Mouse (Mus musculus) CH12.LX (cell line): Measurements from ENCODE around the gene Fam120a. TPM values are rescaled to one million over a fixed set of nuclear protein-coding genes. Genes with fewer than 3 reads are reported as not detected.

Experiments used
- DNase-seq: peaks from one replicate; pipeline ENCODE4 v3.0.0-alpha.2; 2013; ENCODE audit errors: extremely low read depth
- H3K27ac ChIP-seq: 2 replicates; pipeline ENCODE4 v1.5.1; 2012; ENCODE audit warnings: low read depth, mild to moderate bottlenecking, control low read depth, moderate library complexity; ENCODE audit not compliant: insufficient read depth
- H3K27me3 ChIP-seq: replicated peaks from 2 replicates; pipeline ENCODE3; 2012; ENCODE audit warnings: inconsistent platforms
- H3K36me3 ChIP-seq, 2 experiments: replicated peaks in 1 of 2; 2 replicates each; pipeline versions ENCODE3 to v1.6.1; 2012; ENCODE audit warnings: inconsistent platforms in 1 of 2, low read length in 1 of 2, mild to moderate bottlenecking in 1 of 2, mixed read lengths in 1 of 2, moderate library complexity in 1 of 2; ENCODE audit not compliant: control insufficient read depth in 1 of 2, insufficient read depth in 1 of 2
- H3K4me1 ChIP-seq, 2 experiments: 2 replicates each; pipeline ENCODE4 v1.6.1; 2012; ENCODE audit warnings: inconsistent platforms in 1 of 2, moderate library complexity in 1 of 2; ENCODE audit not compliant: insufficient read depth in 2 of 2, control insufficient read depth in 1 of 2
- H3K4me2 ChIP-seq: 2 replicates; pipeline ENCODE4 v1.6.1; 2012; ENCODE audit warnings: low read depth, mild to moderate bottlenecking, control low read depth; ENCODE audit not compliant: poor library complexity, insufficient read depth, severe bottlenecking
- H3K4me3 ChIP-seq, 3 experiments: fragments of 150-350 bp in 1 of 3; sonication (generic) in 1 of 3; replicated peaks in 1 of 3; 2 replicates each; pipeline versions ENCODE3 to v1.5.1; 2011 to 2012; ENCODE audit warnings: low read depth in 2 of 3, low read length in 2 of 3, mild to moderate bottlenecking in 2 of 3, moderate library complexity in 2 of 3, control low read depth in 1 of 3, improper control_type of control experiment in 1 of 3, inconsistent platforms in 1 of 3, mixed read lengths in 1 of 3; ENCODE audit not compliant: poor library complexity in 1 of 3
- H3K79me2 ChIP-seq: replicated peaks from 2 replicates; pipeline ENCODE4 v1.6.1; 2012; ENCODE audit warnings: mild to moderate bottlenecking, moderate library complexity; ENCODE audit not compliant: control insufficient read depth, poor library complexity, insufficient read depth, severe bottlenecking; ENCODE audit errors: extremely low read depth
- H3K9ac ChIP-seq: 2 replicates; pipeline ENCODE4 v1.6.1; 2012; ENCODE audit warnings: low read depth, mild to moderate bottlenecking, control low read depth, moderate library complexity; ENCODE audit not compliant: insufficient read depth
- H3K9me3 ChIP-seq: replicated peaks from 2 replicates; pipeline ENCODE3; 2012; ENCODE audit warnings: low read length, inconsistent platforms, mixed read lengths
- BHLHE40 ChIP-seq: IDR thresholded peaks from 2 replicates; pipeline ENCODE4 v1.6.1; 2011; ENCODE audit warnings: mild to moderate bottlenecking, low read depth, low read length, improper control_type of control experiment
- CHD1 ChIP-seq: IDR thresholded peaks from 2 replicates; pipeline ENCODE4 v1.6.1; 2012; ENCODE audit warnings: low read depth, low read length, improper control_type of control experiment, inconsistent platforms
- CHD2 ChIP-seq: IDR thresholded peaks from 2 replicates; pipeline ENCODE4 v1.6.1; 2011; ENCODE audit warnings: low read length, improper control_type of control experiment
- CTCF ChIP-seq, 2 experiments: IDR thresholded peaks in 1 of 2; conservative IDR thresholded peaks in 1 of 2; 2 replicates each; pipeline ENCODE4 v1.5.1; 2011 to 2012; ENCODE audit warnings: low read depth in 2 of 2, low read length in 2 of 2, improper control_type of control experiment in 1 of 2, inconsistent platforms in 1 of 2, mild to moderate bottlenecking in 1 of 2, moderate library complexity in 1 of 2
- E2F4 ChIP-seq: IDR thresholded peaks from 2 replicates; pipeline ENCODE4 v1.6.1; 2011; ENCODE audit warnings: low read depth, low read length, improper control_type of control experiment; ENCODE audit not compliant: insufficient replicate concordance
- ELF1 ChIP-seq: IDR thresholded peaks from 2 replicates; pipeline ENCODE4 v1.6.1; 2014; ENCODE audit warnings: low read depth, mild to moderate bottlenecking, inconsistent platforms, low read length, improper control_type of control experiment
- EP300 ChIP-seq: IDR thresholded peaks from 2 replicates; pipeline ENCODE4 v1.6.1; 2011; ENCODE audit warnings: low read length, improper control_type of control experiment
- ETS1 ChIP-seq: conservative IDR thresholded peaks from 2 replicates; pipeline ENCODE4 v1.6.1; 2012; ENCODE audit warnings: low read depth, mild to moderate bottlenecking, inconsistent platforms, low read length, improper control_type of control experiment, moderate library complexity
- GABPA ChIP-seq: IDR thresholded peaks from 2 replicates; pipeline ENCODE4 v1.6.1; 2012; ENCODE audit warnings: low read depth, low read length, improper control_type of control experiment, inconsistent platforms; ENCODE audit not compliant: insufficient replicate concordance
- HCFC1 ChIP-seq: IDR thresholded peaks from 2 replicates; pipeline ENCODE4 v1.6.1; 2012; ENCODE audit warnings: low read depth, mild to moderate bottlenecking, inconsistent platforms, low read length, improper control_type of control experiment
- IRF4 ChIP-seq: IDR thresholded peaks from 2 replicates; pipeline ENCODE4 v1.6.1; 2014; ENCODE audit warnings: low read depth, mild to moderate bottlenecking, inconsistent platforms, low read length, improper control_type of control experiment
- JUN ChIP-seq: IDR thresholded peaks from 2 replicates; pipeline ENCODE4 v1.6.1; 2011; ENCODE audit warnings: low read depth, mild to moderate bottlenecking, low read length, improper control_type of control experiment, moderate library complexity; ENCODE audit not compliant: insufficient read depth
- JUND ChIP-seq: conservative IDR thresholded peaks from 2 replicates; pipeline ENCODE4 v1.6.1; 2011; ENCODE audit warnings: low read depth, low read length, improper control_type of control experiment
- KAT2A ChIP-seq: IDR thresholded peaks from 2 replicates; pipeline ENCODE4 v1.6.1; 2012; ENCODE audit warnings: low read length, improper control_type of control experiment, inconsistent platforms; ENCODE audit not compliant: insufficient replicate concordance
- MAFK ChIP-seq: IDR thresholded peaks from 2 replicates; pipeline ENCODE4 v1.6.1; 2011; ENCODE audit warnings: low read length, improper control_type of control experiment; ENCODE audit not compliant: insufficient replicate concordance
- MAX ChIP-seq: IDR thresholded peaks from 2 replicates; pipeline ENCODE4 v1.6.1; 2011; ENCODE audit warnings: low read length, improper control_type of control experiment
- MAZ ChIP-seq: IDR thresholded peaks from 2 replicates; pipeline ENCODE4 v1.6.1; 2012; ENCODE audit warnings: low read depth, mild to moderate bottlenecking, inconsistent platforms, low read length, improper control_type of control experiment, moderate library complexity
- MEF2A ChIP-seq: IDR thresholded peaks from 2 replicates; pipeline ENCODE4 v1.6.1; 2014; ENCODE audit warnings: low read depth, mild to moderate bottlenecking, inconsistent platforms, low read length, improper control_type of control experiment, borderline replicate concordance
- MXI1 ChIP-seq: IDR thresholded peaks from 2 replicates; pipeline ENCODE4 v1.6.1; 2011; ENCODE audit warnings: mild to moderate bottlenecking, low read depth, low read length, improper control_type of control experiment
- MYC ChIP-seq: IDR thresholded peaks from 2 replicates; pipeline ENCODE4 v1.6.1; 2011; ENCODE audit warnings: low read depth, mild to moderate bottlenecking, improper control_type of control experiment, low read length
- NELFE ChIP-seq: IDR thresholded peaks from 2 replicates; pipeline ENCODE4 v1.6.1; 2011; ENCODE audit warnings: low read depth, low read length, improper control_type of control experiment
- NRF1 ChIP-seq: IDR thresholded peaks from 2 replicates; pipeline ENCODE4 v1.6.1; 2014; ENCODE audit warnings: low read depth, mild to moderate bottlenecking, inconsistent platforms, low read length, improper control_type of control experiment, moderate library complexity
- PAX5 ChIP-seq: IDR thresholded peaks from 2 replicates; pipeline ENCODE4 v1.6.1; 2012; ENCODE audit warnings: low read length, inconsistent platforms, mixed read lengths
- POLR2A ChIP-seq: IDR thresholded peaks from 2 replicates; pipeline ENCODE4 v1.6.1; 2011; ENCODE audit warnings: low read depth, mild to moderate bottlenecking, improper control_type of control experiment, low read length
- POLR2AphosphoS2 ChIP-seq: IDR thresholded peaks from 2 replicates; pipeline ENCODE4 v1.6.1; 2011; ENCODE audit warnings: low read depth, low read length, improper control_type of control experiment
- RAD21 ChIP-seq: IDR thresholded peaks from 2 replicates; pipeline ENCODE4 v1.6.1; 2011; ENCODE audit warnings: low read depth, mild to moderate bottlenecking, low read length, improper control_type of control experiment, moderate library complexity
- RCOR1 ChIP-seq: conservative IDR thresholded peaks from 2 replicates; pipeline ENCODE4 v1.6.1; 2012; ENCODE audit warnings: low read depth, mild to moderate bottlenecking, inconsistent platforms, low read length, improper control_type of control experiment
- SIN3A ChIP-seq: IDR thresholded peaks from 2 replicates; pipeline ENCODE4 v1.6.1; 2012; ENCODE audit warnings: low read length, improper control_type of control experiment, inconsistent platforms
- SMC3 ChIP-seq: IDR thresholded peaks from 2 replicates; pipeline ENCODE4 v1.6.1; 2011; ENCODE audit warnings: low read depth, low read length, improper control_type of control experiment
- TBP ChIP-seq: conservative IDR thresholded peaks from 2 replicates; pipeline ENCODE4 v1.6.1; 2011; ENCODE audit warnings: low read depth, low read length, improper control_type of control experiment
- TCF12 ChIP-seq: IDR thresholded peaks from 2 replicates; pipeline ENCODE4 v1.6.1; 2014; ENCODE audit warnings: low read depth, mild to moderate bottlenecking, inconsistent platforms, low read length, improper control_type of control experiment
- UBTF ChIP-seq: IDR thresholded peaks from 2 replicates; pipeline ENCODE4 v1.6.1; 2012; ENCODE audit warnings: low read depth, mild to moderate bottlenecking, inconsistent platforms, low read length, improper control_type of control experiment, moderate library complexity
- USF1 ChIP-seq: IDR thresholded peaks from 2 replicates; pipeline ENCODE4 v1.6.1; 2014; ENCODE audit warnings: low read depth, mild to moderate bottlenecking, inconsistent platforms, low read length, improper control_type of control experiment
- USF2 ChIP-seq: conservative IDR thresholded peaks from 2 replicates; pipeline ENCODE4 v1.6.1; 2011; ENCODE audit warnings: low read depth, low read length, improper control_type of control experiment
- ZC3H11A ChIP-seq: IDR thresholded peaks from 2 replicates; pipeline ENCODE4 v1.6.1; 2012; ENCODE audit warnings: low read depth, mild to moderate bottlenecking, inconsistent platforms, low read length, improper control_type of control experiment
- ZKSCAN1 ChIP-seq: IDR thresholded peaks from 2 replicates; pipeline ENCODE4 v1.6.1; 2012; ENCODE audit warnings: low read depth, inconsistent platforms, low read length, improper control_type of control experiment, borderline replicate concordance
- ZMIZ1 ChIP-seq: IDR thresholded peaks from 2 replicates; pipeline ENCODE4 v1.6.1; 2012; ENCODE audit warnings: low read depth, mild to moderate bottlenecking, inconsistent platforms, low read length, improper control_type of control experiment
- ZNF384 ChIP-seq: IDR thresholded peaks from 2 replicates; pipeline ENCODE4 v1.6.1; 2012; ENCODE audit warnings: low read depth, low read length, improper control_type of control experiment, inconsistent platforms
- dilution Hi-C: fragments of 300-500 bp; cut with MboI; formaldehyde crosslinking; loops from 2 replicates; pipeline ENCODE4 v1.14.3; 2020; ENCODE audit warnings: low sequenced_read_pairs; ENCODE audit not compliant: extremely low pct_unique_long_range_greater_than_20kb, extremely low pct_ligation_motif_present
- in situ Hi-C: fragments of 300-500 bp; cut with MboI; formaldehyde crosslinking; loops from 3 replicates; pipeline ENCODE4 v1.14.3; 2019; ENCODE audit warnings: low sequenced_read_pairs, low pct_ligation_motif_present, low pct_unique_long_range_greater_than_20kb, mixed read lengths
- polyA plus RNA-seq: library from polyadenylated mRNA; unstranded; fragments of >175 nt; gene quantifications from 2 replicates; pipeline ENCODE4 v1.2.1, GENCODE M21; 2012; ENCODE audit warnings: low read depth; ENCODE audit not compliant: insufficient read length
- total RNA-seq, 2 experiments: library from RNA; depleted of rRNA; stranded (reverse); fragments of 300-350 nt in 1 of 2; fragments of >200 nt in 1 of 2; gene quantifications; 2 replicates each; pipeline ENCODE4 v1.2.3; 2012 to 2014

The Fam120a gene
- total RNA-seq (2012; rRNA removed) (82.6 and 83.2 TPM in 2 replicates), total RNA-seq (2014; rRNA removed) (70.0 and 74.9 TPM in 2 replicates), polyA plus RNA-seq (116 and 122 TPM in 2 replicates)

GRCm38 (mm10) chr13:48967956-48968749 is at the start of gene Fam120a:
Gene Fam120a, minus strand, starts transcription at chr13:48968017.
- Histone ChIP-seq H3K36me3 (peaks cover 9 to 32% of the 10 kb centered on the region in 2 experiments), H3K9me3 (no peaks in the 10 kb centered on the region), H3K4me2 (peak within 1 kb of the TSS; percentile 96), H3K79me2 (peaks cover 43% of the 10 kb centered on the region), H3K4me3 (peak within 1 kb of the TSS; percentile 74 to 94 (median 93)), H3K4me1 (peaks cover 12 to 52% of the 10 kb centered on the region in 2 experiments), H3K27me3 (no peaks in the 10 kb centered on the region), H3K9ac (peak within 1 kb of the TSS; percentile 94), H3K27ac (peak within 1 kb of the TSS; percentile 85)
- DNase-seq: peak; percentile 61
- TF ChIP-seq E2F4: no peak
- TF ChIP-seq KAT2A: no peak
- 0 out of 2 replicates have a peak, but pooled peaks have one; percentile 5 for TF ChIP-seq MYC
- TF ChIP-seq JUND: no peak
- no peak for TF ChIP-seq MAZ
- TF ChIP-seq BHLHE40: 0 out of 2 replicates have a peak, but pooled peaks have one; percentile 2
- no peak for TF ChIP-seq ETS1
- TF ChIP-seq POLR2A: peak; percentile 84
- TF ChIP-seq ZMIZ1: 0 out of 2 replicates have a peak, but pooled peaks have one; percentile 64
- TF ChIP-seq SIN3A: peak; percentile 48
- TF ChIP-seq NELFE: peak; percentile 70
- no peak for TF ChIP-seq ZC3H11A
- no peak for TF ChIP-seq RCOR1
- peak; percentile 10; the same call in 1 of the 2 replicates for TF ChIP-seq MXI1
- no peak; the same call in 1 of the 2 replicates for TF ChIP-seq MAX
- TF ChIP-seq TBP: no peak
- peak; percentile 55 for TF ChIP-seq NRF1
- TF ChIP-seq ELF1: peak; percentile 40; the same call in 1 of the 2 replicates
- no peak for TF ChIP-seq GABPA
- no peak for TF ChIP-seq EP300
- TF ChIP-seq POLR2AphosphoS2: no peak
- no peak for TF ChIP-seq CHD1
- no peak for TF ChIP-seq USF2
- TF ChIP-seq USF1: no peak
- no peak for TF ChIP-seq CHD2
- no peak for TF ChIP-seq ZNF384
- TF ChIP-seq PAX5: no peak
- peak; percentile 47; the same call in 1 of the 2 replicates for TF ChIP-seq IRF4
- TF ChIP-seq CTCF (conservative IDR thresholded peaks at IDR 0.05 in 1 of 2, IDR thresholded peaks at IDR 0.05 in 1 of 2; ENCODE audit: low read depth in 2 of 2, low read length in 2 of 2): peak in 1 of 2 experiments; percentile 19; a peak in 2 of 4 replicates
- TF ChIP-seq SMC3: no peak
- TF ChIP-seq MEF2A: no peak; the same call in 1 of the 2 replicates
- no peak for TF ChIP-seq ZKSCAN1
- TF ChIP-seq TCF12: peak; percentile 55
- TF ChIP-seq HCFC1: peak; percentile 65
- TF ChIP-seq UBTF: peak; percentile 79; the same call in 1 of the 2 replicates
- no peak for TF ChIP-seq JUN
- no peak for TF ChIP-seq RAD21
- no peak for TF ChIP-seq MAFK
- in situ Hi-C loops (loop anchor here (5.0 kb wide), 1 partner anchor 96 kb away; the partner anchor contains the start of gene Phf2), dilution Hi-C loops (no loop called here)
